Mouse (Mus musculus) kidney, postnatal 14 days (tissue): ENCODE measurements at regions not wholly inside any gene's neighbourhood (a gene's known extent, or its start where the extent isn't known, plus 50 kb on each side); places are given as distances from the start of the nearest gene placed in this dataset.

Experiments
- DNase-seq: peaks from one replicate; pipeline ENCODE4 v3.0.0; 2022; ENCODE audit warnings: mixed read lengths

DNA sequence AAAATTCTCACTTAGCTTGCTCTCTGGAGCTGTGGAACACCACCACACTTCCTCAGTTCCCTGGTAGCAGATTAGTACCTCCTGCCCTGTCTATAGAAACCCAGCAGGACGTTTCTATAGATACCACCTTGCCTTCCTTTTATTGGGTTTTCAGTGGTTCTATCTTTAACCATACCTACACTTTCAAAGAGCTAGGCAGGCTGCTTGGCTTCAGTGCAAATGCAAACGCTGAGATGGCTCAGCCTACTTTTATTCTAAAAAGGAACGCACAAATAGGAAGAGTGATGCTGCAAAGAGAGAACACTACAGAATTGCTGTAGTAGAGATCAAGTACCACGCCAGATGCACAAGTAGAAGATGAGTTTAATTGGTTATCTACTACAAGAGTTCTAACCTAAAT is 120.9 kb upstream of the Ifne start:
- DNase-seq = no peak

- DNase-seq = no peak
Measured at GRCm38 (mm10) chr4:89000200-89000599, 120.2 kb upstream of the Ifne start.

DNA sequence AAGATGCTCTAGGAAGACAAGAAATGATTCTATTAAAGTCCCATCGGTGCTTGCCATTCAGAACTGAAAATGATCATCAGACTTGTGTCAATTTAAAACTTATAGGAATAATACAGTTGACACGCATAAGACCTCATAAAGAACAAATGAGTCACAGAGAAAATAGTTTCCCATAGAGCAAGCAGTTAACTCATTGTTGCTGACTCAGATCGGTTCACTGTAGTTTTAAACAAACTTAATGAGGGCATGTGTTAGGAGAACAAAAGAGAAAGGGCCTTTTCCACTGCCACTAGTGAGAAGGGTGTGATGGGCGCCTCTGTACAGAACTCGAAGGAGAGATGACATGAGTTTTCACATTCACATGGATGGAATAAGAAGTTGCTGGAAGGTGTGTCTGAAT is 118.3 kb upstream of the Ifne start:
- no peak for DNase-seq

DNA sequence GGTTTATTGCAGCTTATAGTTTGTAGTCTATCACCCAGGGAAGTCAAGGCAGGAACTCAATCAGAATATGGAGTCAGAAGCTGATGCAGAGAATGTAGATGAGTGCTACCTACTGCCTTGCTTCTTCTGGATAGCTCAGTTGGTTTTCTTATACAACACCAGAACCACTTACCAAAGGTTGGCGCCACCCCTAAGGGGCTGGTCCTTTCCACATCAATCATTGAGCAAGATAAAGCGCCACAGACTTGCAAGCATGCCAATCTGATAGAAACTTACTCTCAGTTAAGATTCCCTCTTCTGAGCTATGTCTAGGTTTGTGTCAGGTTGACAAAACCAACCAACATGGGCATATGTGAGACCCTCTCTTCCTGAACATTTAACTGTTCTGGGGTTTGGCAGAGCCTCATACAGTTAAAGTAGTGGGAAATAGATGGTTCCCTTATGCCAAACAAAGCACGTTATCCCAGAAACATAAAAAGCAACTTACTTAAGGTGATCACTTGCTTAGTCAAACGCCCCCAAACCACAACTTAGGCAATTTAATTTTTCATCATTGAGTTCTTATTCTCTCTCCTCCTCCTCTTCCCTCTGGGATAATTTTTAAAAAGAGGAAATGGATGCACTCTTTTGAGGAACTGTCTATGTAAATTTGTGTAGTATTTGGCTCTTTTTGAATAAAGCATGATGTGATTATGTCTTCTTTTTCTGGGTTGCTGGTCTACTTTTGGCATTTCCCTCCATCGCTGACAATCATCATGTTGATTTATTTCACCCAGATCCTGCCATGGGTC is 115.3 kb upstream of the Ifne start:
- no peak for DNase-seq

DNA sequence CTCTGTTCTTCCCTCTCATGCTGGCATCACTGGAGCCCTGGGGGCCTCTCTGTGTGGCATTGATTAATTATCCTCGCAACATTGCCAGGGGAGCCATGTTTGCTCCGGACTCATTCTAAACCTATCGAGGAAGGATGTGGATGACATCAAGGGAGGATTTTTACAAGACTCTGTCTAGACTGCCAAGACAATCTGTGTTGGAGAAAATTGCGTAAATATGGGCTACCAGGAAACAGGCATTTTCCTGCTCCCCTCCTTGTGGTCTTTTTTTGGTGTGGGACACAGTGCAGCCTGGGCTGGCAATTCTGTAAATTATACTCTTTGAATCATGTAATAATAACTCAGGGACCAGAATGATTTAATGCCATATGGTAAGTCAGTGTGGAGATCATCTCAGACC is 114.5 kb upstream of the Ifne start:
- DNase-seq = peak; percentile 10

GRCm38 (mm10) chr4:88992498-88992897 is 112.5 kb upstream of the Ifne start:
- DNase-seq = no peak

- DNase-seq = no peak
Measured at GRCm38 (mm10) chr4:88988363-88988762, 108.4 kb upstream of the Ifne start.

GRCm38 (mm10) chr4:88987103-88987502 is 107.1 kb upstream of the Ifne start:
- no peak for DNase-seq

- no peak for DNase-seq
Measured at GRCm38 (mm10) chr4:88982457-88982856, 102.5 kb upstream of the Ifne start.

DNA sequence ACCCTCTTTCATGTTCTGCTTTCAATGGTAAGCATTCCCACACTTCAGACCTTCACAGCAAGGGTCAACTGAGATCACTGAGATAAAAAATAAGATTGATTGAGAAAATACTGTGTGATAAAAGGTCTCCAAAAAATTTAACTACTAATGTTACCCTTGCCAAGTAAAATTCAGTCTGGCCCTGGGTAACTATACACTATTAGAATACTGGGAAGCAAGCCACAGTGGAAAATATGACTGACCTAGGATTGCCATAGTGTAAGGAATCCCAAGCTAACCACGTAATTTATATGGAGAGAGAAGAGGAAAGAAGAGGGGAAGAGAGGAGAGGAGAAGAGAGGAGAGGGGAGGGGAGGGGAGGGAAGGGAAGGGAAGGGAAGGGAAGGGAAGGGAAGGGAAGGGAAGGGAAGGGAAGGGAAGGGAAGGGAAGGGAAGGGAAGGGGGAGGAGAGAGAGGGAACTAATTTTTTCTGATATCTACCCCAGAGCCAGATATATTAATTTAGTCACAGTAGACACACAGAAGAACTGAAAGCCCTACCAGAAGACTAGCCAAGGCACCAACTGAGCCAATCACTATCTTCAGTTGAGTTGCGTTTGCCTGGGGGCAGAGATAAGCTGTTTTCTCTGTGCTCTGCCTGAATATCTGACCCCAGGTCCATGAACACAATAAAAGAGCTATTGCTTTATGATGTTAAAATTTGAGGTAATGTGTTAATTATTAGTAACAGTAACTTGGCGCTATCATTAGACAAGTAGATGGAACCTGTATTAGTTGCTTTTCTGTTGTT is 97.3 kb upstream of the Ifne start:
- DNase-seq = no peak

GRCm38 (mm10) chr4:88974535-88974934 is 94.5 kb upstream of the Ifne start:
- DNase-seq = no peak

GRCm38 (mm10) chr4:88969134-88969841 is 89.3 kb upstream of the Ifne start:
- DNase-seq = no peak

- no peak for DNase-seq
Measured at GRCm38 (mm10) chr4:88959621-88960020, 79.6 kb upstream of the Ifne start.

- no peak for DNase-seq
Measured at GRCm38 (mm10) chr4:88956605-88957004, 76.6 kb upstream of the Ifne start.

DNA sequence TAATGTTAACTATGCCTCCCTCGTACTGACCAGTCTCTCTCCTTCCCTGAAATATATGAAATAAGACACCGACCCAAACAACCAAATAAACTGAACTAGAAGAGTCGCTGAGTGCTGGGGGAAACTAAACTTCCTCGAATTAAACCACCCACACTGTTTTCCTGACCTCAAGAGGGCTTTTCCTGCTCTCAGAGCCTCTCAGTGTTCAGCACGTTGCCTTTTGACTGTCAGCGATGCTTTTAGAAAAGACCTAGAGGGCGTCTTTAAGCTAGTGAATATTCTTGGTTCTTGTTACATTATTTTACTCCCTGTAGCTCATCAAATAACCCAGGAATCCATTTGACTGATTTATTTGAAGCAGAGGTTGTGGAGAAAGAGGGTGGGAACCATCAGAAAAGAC is 76.2 kb upstream of the Ifne start:
- DNase-seq = no peak

GRCm38 (mm10) chr4:88955571-88955970 is 75.6 kb upstream of the Ifne start:
- no peak for DNase-seq

- DNase-seq = no peak
Measured at GRCm38 (mm10) chr4:88954045-88954444, 74.0 kb upstream of the Ifne start.

DNA sequence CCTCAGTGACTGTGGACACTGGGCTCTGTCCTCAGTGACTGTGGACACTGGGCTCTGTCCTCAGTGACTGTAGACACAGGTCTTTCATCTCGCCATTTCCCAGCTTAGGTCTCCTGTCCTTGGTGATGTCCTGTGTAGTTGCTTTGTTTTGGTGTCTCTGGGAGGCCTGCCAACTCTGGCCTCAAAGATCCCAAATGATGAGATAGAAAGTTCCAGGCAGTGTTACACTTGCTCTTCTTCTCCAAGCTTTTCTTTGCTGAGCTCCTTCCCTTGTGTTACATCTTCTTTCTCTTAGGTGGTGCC is 71.0 kb upstream of the Ifne start:
- no peak for DNase-seq

DNA sequence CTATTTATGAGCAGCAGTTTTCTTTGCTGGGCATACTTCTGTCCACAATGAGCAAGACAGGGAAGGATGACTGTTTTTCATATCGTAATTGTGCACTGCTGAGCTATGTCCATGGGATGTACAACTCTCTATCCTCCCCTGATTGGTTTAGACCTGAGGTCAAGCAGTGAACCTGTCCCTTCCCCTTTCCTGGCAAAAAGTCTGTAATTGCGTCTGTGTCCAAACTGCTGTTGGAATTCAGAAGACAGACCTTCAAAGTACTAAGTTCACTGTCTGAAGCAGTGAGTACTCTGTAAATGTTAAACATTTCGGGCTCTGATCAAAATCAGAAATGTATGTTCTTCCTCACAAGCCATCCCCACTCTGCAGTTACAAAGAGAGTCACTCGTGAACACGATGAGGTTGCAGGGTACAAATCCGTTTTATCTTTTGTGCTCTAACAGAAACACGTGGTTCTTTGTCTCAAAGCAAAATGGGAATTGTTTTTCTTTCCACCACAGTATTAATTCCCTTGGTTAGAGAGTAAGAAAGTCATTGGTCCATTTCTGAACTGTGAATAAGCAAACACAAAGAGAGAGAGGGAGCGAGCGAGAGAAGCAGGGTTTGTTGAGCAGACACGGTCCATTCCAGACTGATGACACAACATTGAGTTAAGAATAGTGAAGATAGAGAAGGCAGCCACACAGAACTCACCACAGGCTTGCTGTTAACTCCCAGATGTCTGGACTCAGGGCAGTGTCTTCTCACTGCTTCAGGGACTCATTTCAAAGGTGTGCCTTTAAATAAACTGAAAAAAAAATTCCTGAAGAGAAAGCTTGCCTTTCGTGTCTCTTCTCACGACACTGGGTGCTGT is 70.4 kb upstream of the Ifne start:
- no peak for DNase-seq

DNA sequence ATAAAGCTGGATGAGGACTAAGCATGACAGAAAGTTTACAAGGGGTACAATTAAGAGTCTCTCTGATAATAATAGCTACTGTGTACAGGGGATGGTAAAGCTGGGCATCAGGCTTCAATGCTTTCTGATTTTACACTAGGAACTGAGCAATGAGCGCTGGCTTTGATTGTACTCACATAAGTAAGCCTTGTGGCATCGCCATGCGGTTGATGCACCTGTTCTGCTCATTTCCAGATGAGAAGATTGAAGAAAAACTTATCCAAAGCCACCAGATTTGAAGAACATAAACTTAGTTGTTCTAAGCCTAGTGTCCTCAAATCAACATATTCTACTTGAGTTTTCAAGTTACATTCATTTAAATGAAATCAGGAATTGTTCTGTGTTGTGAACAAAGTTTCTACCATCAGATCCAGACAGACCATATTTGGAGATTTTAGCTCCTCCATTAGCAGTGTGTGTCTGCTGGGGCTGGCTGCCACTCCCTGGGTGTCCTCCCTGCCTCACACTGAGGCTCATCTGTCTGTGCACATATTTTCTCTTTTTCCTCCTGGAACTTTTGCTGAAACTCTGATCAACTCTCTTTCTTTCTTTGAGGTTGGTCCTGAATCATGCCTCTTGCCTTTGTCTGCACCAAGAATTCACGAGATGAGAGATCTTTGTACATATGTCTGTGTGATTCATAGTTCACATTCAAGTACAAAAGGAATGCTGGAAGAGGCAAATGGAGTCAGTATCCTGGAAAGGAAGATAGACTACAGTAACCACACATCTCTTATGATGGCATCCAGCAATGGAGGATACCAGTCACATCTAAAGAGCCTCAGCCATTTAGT is 68.2 kb upstream of the Ifne start:
- DNase-seq = no peak

DNA sequence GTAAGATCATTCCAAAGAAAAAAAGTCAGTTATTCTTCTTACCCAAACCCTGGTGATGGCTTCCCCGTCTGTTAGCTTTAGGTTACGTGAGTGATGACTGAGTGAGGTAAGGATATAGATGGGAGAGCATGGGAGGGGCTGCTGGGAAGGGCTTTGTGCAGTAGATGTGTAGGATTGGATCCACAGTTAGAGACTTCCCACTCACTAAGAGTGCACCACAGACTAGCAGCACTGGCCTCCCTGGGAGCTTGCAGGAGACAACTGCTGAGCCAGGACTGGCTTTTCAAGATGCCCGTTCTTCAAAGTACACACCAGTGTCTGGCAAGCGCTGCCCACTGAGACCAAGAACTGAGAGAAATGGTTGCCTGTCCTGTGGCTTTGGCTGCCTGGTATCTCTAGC is 62.0 kb upstream of the Ifne start:
- DNase-seq = no peak

DNA sequence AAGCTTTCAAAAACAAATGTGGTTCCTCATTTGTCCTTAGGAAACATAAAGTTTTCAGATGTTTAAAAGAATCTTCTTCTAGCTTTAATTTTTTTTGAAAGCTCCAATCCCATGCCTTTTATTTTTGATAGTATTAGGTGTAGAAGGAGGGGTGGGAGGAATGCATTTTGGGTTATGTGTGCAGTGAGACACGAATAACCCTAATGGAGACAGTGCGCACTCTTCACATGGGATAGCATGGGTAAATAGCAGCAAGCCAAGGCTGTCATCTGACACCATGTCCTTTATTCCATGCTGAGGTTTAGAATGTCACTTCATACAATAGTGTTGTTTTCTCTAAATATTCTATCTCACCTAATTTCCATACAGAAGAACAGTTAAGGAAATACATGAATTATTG is 60.7 kb upstream of the Ifne start:
- no peak for DNase-seq
